ENCODE assay signal across 21 mouse cellular contexts in the genomic region with DNA sequence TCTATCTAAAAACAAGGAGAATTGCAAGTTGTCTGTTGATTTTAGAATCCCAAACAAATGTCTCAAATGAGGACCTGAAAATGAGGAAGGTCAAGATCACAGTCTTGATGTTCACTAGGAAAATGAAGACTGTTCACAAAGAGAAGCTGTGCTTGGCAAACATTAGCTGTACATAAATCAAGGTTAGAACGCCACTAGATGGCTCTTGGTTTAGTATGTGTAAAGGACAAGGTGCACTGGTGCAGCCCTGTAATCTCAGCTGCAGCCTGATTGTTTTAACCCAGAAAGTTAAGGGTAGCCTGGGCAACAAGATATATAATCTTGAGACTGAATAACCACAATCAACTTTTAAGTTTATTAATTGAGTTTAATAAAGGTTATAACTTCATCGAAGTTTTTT. TPM values are rescaled to one million over a fixed set of nuclear protein-coding genes. Genes with fewer than 3 reads are reported as not detected.
DNase-seq lines count a peak whose midpoint lies in the region; TF ChIP-seq lines count a peak whose summit lies in the region.
"Had no signal": no experiment of that assay in that cellular context is flagged by ENCODE, and none has a peak within 500 bp of the region (broad histone marks: within the 10 kb centered on the region; RNA-seq: fewer than 3 reads in every experiment).

No protein-coding gene starts in this region.

- WGBS in heart, adult 2 months = 61% methylated on average over 2 of the region's 2 CpGs

- TF ChIP-seq POLR2A in heart, adult 2 months (IDR thresholded peaks at IDR 0.05; ENCODE audit: insufficient read depth, low read depth, low read length) = no peak

- H3K9ac ChIP-seq in heart, adult 2 months (ENCODE audit: low read depth, low read length) = no peak overlapping the region
- H3K9ac ChIP-seq: embryonic facial prominence, embryonic 12.5 days; forebrain, embryonic 13.5 days; heart, embryonic 12.5 days; limb, embryonic 15.5 days; liver, postnatal 0 days; neural tube, embryonic 12.5 days had no signal

- intact Hi-C loops in heart, adult 2 months (cut with DNase I) = no loop called here
- intact Hi-C loops in heart, postnatal 36 days (cut with DNase I) = no loop called here

- no peak for DNase-seq in heart, adult 2 months
- no peak for DNase-seq in heart, postnatal 36 days
- DNase-seq in layer of hippocampus, adult 2 months (ENCODE audit: low spot score in 2 of 2) = no peak
- DNase-seq in layer of hippocampus, adult 9-11 months = no peak
- DNase-seq in 416B (ENCODE audit: low read depth) (peak; percentile 50), MN1 (ENCODE audit: low spot score) (peak; percentile 36)
- no peak for DNase-seq in adrenal gland, postnatal 14 days
- DNase-seq: adrenal gland, postnatal 25 days; cerebellum, adult 18-20 months; cerebellum, postnatal 36 days; gastrocnemius, postnatal 25 days; liver, postnatal 0 days; lung, postnatal 4 days; right cerebral cortex, postnatal 4 days had no signal

- H3K4me3 ChIP-seq in heart, adult 2 months = no peak overlapping the region
- no peak overlapping the region for H3K4me3 ChIP-seq in layer of hippocampus, adult 2 months
- H3K4me3 ChIP-seq: embryonic facial prominence, embryonic 12.5 days; erythroblast, embryonic 14.5 days; forebrain, embryonic 13.5 days; heart, embryonic 12.5 days; limb, embryonic 15.5 days; neural tube, embryonic 12.5 days had no signal

- no peaks in the 10 kb centered on the region for H3K27me3 ChIP-seq in heart, adult 2 months (ENCODE audit: control insufficient read depth, insufficient read depth, low read length)
- H3K27me3 ChIP-seq: embryonic facial prominence, embryonic 12.5 days; forebrain, embryonic 13.5 days; heart, embryonic 12.5 days; limb, embryonic 15.5 days; neural tube, embryonic 12.5 days; Patski had no signal

- TF ChIP-seq CTCF in heart, adult 2 months (IDR thresholded peaks at IDR 0.05) = 0 out of 2 replicates have a peak, but pooled peaks have one; percentile 4
- TF ChIP-seq CTCF in layer of hippocampus, adult 2 months (conservative IDR thresholded peaks at IDR 0.05) = peak; percentile 53

- peaks cover 4% of the 10 kb centered on the region; the same call in 1 of the 2 replicates for H3K36me3 ChIP-seq in heart, adult 2 months (ENCODE audit: control insufficient read depth, insufficient read depth, low read length)

- TF ChIP-seq EP300 in heart, adult 2 months (IDR thresholded peaks at IDR 0.05; ENCODE audit: insufficient read depth, low read depth, low read length) = no peak

- no peaks in the 10 kb centered on the region for H3K4me1 ChIP-seq in heart, adult 2 months (ENCODE audit: control insufficient read depth, insufficient read depth, low read length)
- H3K4me1 ChIP-seq: embryonic facial prominence, embryonic 12.5 days; forebrain, embryonic 13.5 days; limb, embryonic 15.5 days; neural tube, embryonic 12.5 days had no signal

- no peaks in the 10 kb centered on the region for H3K79me2 ChIP-seq in heart, adult 2 months (replicated peaks; ENCODE audit: control insufficient read depth, insufficient read depth, low read length)

- no peak overlapping the region for H3K27ac ChIP-seq in heart, adult 2 months
- no peak overlapping the region for H3K27ac ChIP-seq in layer of hippocampus, adult 2 months
- H3K27ac ChIP-seq: embryonic facial prominence, embryonic 12.5 days; forebrain, embryonic 13.5 days; limb, embryonic 15.5 days; neural tube, embryonic 12.5 days had no signal

RNA-seq across cellular contexts. Expression of gene Cnot11, which starts 12.4 kb away (rescaled TPM):
- total RNA-seq in heart, adult 2 months (2021) = 10 to 100 TPM; 13.2 to 15.6 TPM
- 9.8 and 11.9 TPM in 2 replicates for polyA plus RNA-seq in heart, adult 2 months (2012; rRNA removed)
- 10 to 100 TPM; 13.8 to 14.7 TPM for total RNA-seq in heart, postnatal 36 days (2021)
- 10 to 100 TPM; 23.3 to 24.2 TPM for total RNA-seq in layer of hippocampus, adult 2 months (2021)
- total RNA-seq in adrenal gland, postnatal 14 days (2021) = 17.4 and 20.4 TPM in 2 replicates

RNA-seq across cellular contexts. Expression of gene Rnf149, which starts 30.0 kb away (rescaled TPM):
- 1 to 10 TPM; 7.0 to 8.5 TPM for total RNA-seq in heart, adult 2 months (2021)
- polyA plus RNA-seq in heart, adult 2 months (2012; rRNA removed) = 3.6 and 5.7 TPM in 2 replicates
- total RNA-seq in heart, postnatal 36 days (2021) = 10 to 100 TPM in 1 of 2 experiments, 1 to 10 TPM in 1; 7.7 to 10.3 TPM
- total RNA-seq in layer of hippocampus, adult 2 months (2021) = 10 to 100 TPM; 35.4 to 36.3 TPM
- 38.4 and 40.1 TPM in 2 replicates for total RNA-seq in adrenal gland, postnatal 14 days (2021)

Comparison
In these comparisons a context has a peak if more than half of its experiments do, and no peak if none do; other contexts are left out.
1. DNase-seq: peak in 416B (single experiment) and MN1 (single experiment); none in heart, adult 2 months (0 of 2), heart, postnatal 36 days (0 of 2), layer of hippocampus, adult 2 months (0 of 2), layer of hippocampus, adult 9-11 months (single experiment) and adrenal gland, postnatal 14 days (single experiment).